Mouse (Mus musculus) T-helper 2 cell (primary cell): ENCODE data around the gene Lyrm7.
"Not testable (repeated sequence)": the region's sequence is repeated elsewhere in the genome, so short reads cannot be mapped to it uniquely, and the experiment has no call there.

ENCODE experiments used
- in situ Hi-C: fragments of 300-600 bp; cut with MboI, MseI; formaldehyde crosslinking; loops from one replicate; pipeline ENCODE4 v1.15.1; 2025; ENCODE audit warnings: high pct_unique_total_duplicates

The Lyrm7 gene

GRCm38 (mm10) chr11:54860256-54861038 is at the start of gene Lyrm7:
Gene Lyrm7 (minus strand): TSS chr11:54860916.
- in situ Hi-C loops = loop anchor here (5.0 kb wide), 1 partner anchor 153 kb away; no protein-coding TSS in a partner anchor

GRCm38 (mm10) chr11:54910081-54910665 is 49.5 kb upstream of the Lyrm7 start:
- in situ Hi-C loops = no loop called here

GRCm38 (mm10) chr11:54909273-54909672 is 48.6 kb upstream of the Lyrm7 start:
- in situ Hi-C loops = no loop called here

DNA sequence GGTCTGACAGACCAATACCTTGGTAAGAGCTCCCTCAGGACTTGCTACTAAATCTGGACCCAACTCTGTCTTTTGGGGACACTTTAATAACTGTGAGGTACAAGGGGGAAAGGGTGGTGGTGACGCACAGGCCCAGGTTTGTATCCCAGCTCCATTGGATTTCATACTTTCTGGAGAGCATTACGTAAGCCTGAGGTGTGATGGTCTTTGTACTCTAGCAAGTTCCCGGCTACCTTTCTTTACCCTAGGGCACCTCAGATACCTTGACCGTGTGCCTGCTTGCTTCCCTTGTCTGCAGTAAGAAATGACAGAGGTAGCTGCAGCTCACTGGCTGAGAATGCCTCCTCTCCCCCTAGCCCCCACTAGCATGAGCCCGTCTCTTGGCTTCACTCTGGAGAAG is 46.5 kb upstream of the Lyrm7 start:
- in situ Hi-C loops = no loop called here

GRCm38 (mm10) chr11:54906466-54906865 is 45.8 kb upstream of the Lyrm7 start:
- in situ Hi-C loops = no loop called here

GRCm38 (mm10) chr11:54905931-54906330 is 45.2 kb upstream of the Lyrm7 start:
- in situ Hi-C loops = no loop called here

DNA sequence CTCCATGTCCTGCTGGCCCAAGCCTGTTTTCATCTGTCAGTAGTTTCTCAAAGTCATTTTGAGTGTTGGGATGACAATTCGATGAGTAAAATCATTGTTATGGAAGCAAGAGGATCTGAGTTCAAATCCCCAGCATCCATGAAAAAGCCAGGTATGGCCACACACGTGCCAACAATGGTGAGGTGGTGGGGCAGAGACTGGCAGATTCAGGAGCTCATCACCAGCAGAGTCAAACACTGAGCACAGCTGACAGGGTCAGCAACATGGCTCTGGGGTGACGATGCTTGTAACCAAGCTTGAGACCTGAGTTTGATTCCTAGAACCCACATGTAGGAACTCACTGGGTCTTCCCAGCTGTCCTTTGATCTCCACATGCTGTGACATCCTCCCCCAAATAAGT is 44.4 kb upstream of the Lyrm7 start:
- in situ Hi-C loops = no loop called here

GRCm38 (mm10) chr11:54903940-54904706 is 43.4 kb upstream of the Lyrm7 start:
- in situ Hi-C loops = no loop called here

GRCm38 (mm10) chr11:54903339-54903738 is 42.6 kb upstream of the Lyrm7 start:
- in situ Hi-C loops = no loop called here

DNA sequence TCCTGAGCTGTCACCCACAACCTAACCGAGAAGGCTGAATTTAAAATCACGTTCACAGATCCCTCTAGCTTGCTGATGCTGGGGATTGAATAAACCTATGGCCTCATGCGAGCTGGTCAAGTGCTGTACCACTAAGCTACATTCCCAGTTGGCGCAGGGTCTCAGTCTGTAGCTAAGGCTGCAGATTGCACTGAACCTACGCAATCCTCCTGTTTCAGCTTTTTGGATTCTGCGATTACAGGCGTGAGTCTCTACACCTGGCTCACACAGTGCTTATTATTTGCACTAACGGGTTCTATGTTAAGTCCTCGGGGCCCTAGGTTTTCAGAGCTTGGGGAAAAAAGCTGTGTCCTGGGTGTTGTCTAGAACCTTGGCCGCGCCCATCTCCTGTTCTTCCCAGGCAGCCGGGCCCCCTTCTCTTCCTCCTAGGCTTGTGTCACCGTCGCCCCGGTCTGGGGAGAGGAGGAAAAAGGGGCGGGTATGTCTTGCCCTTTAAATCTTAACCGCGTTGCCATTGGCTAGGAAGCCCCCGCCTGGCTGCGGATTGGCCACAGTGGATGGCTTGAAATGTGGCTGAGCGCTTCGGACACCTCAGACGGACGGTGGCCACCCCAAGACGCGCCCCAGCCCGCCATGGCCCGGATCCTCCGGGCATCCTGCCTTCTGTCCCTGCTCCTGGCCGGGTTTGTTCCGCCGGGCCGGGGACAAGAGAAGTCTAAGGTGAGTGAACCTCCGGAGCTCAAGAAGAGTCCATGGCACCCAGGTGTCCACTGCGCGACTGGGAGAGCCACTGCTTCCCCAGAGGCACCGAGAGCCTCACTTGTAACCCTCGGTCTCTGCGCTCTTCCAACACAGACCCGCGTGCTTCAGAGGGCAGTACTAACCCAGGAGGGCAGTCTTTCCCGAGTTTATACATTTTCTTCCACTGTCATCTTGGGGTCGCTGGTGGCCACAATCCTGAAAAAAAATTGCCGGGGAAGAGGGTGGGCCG is 41.9 kb upstream of the Lyrm7 start, which contains the start of gene Gpx3:
Gene Gpx3 (plus strand): TSS at position 121 of the 991 bp plus-strand sequence.
- in situ Hi-C loops = no loop called here

GRCm38 (mm10) chr11:54899657-54900056 is 38.9 kb upstream of the Lyrm7 start:
- in situ Hi-C loops = no loop called here

DNA sequence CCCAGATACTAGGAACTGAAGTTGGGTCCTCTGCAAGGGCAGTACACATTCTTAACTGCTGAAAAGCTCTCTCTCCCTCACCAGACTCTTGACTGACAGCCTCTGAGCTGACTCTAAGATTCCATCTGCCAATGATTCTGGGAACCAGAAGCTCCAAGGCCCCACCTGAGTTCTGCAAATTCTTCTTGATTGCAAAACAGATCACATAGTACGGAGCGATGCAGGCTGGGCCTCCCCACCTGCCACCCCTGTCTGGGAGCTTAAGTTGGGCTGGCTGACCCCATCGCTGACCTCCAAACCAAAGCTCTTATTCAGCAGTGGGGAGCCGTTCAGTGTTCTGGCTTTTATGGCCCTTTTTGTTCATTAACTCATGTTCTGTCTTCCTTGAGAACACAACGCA is 36.8 kb upstream of the Lyrm7 start:
- in situ Hi-C loops = no loop called here

- in situ Hi-C loops = not testable (repeated sequence)
These were observed 35.9 kb upstream of the Lyrm7 start for GRCm38 (mm10) chr11:54896646-54897045.

DNA sequence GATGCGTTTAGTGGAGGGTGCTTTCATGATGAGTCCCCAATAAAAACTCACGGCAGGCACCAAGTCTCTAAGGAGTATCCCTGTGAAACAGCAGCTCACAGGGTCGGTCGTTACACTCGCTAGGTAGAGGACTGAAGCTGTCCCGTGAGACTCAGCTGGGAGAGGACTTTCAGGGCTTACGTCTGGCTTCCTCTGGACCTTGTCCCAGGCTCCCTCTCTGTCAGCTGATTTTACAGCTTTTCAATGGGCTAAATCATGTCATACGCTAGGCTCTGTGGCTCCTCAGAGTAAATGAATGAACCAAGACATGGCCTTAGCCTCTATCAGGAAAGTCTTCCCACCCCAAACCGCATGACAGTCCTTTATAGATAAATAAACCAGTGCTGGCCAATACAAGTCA is 33.9 kb upstream of the Lyrm7 start:
- in situ Hi-C loops = no loop called here

DNA sequence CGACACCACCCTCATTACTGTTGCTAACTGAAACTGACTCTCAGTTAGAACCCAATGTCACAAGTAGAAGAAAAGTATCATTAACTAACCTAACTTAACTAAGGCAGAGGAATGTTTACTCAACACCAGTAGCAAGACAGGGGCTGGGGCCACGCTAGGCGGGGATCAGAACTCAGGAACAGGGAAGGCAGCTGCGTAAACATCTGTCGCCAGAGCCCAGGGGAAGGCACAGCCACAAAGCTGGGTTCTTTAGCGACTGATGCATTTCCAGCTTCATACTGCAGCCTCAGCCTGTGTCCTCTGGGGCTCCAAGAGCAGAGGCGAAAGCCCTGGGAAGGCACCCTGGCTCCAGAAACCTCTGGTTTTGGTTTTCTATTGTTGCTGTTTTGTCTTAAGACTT is 31.4 kb upstream of the Lyrm7 start:
- in situ Hi-C loops = no loop called here

DNA sequence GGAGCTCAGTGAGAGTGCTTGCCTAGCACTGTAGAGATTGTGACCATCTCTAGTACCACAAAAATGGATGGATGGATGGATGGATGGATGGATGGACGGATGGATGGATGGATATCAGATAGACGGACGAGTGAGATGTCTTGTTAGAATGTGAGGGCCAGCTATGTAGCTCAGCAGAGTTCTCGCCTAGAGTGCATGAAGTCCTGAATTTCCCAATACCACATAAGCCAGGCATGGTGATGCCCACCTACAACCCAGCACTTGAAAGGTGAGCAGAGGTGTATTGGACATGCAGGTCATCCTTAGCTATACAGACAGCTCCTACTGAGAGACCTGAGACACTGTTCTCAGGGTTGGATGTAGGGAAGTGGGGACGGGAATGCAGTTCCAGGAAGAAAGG is 30.6 kb upstream of the Lyrm7 start:
- in situ Hi-C loops = no loop called here

DNA sequence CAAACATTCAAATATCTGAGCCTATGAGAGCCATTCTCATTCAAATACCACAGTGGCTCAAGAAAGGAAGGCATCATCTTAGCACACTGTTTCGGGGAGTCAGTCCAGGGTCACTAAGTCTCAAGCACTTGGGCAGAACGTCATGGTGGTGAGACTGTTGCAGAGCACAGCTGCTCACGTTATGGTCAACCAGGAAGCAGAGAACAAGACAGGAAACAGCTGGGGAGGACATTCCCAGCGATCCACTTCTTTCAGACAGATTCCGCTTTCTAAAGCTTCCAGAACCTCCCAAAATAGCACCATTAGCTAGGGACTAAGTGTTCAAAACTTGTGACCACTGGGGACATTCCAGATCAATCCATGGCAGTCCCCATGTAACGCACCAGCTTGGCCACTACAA is 27.2 kb upstream of the Lyrm7 start:
- in situ Hi-C loops = no loop called here

DNA sequence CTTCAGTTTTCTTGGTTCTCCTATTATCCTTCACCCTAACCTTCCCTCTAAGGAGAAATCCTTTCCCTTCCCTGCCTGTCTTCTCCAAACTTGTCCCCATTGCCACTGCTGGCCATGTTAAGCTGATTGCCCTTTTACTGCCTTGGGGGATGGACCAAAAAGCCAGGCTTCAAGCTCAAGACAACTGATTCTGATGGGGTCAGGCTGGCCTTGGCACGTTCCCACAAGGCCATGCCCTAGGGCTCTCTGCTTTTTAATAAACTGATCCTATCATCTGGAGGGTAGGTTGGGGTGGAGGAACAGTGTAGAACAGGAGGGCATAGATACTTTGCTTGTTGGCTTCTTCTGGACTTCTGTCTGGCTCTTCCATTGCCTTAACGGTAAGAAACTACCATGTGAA is 24.7 kb upstream of the Lyrm7 start:
- in situ Hi-C loops = no loop called here

- in situ Hi-C loops = loop anchor here (5.0 kb wide), 1 partner anchor 97 kb away; no protein-coding TSS in a partner anchor
These were observed 24.2 kb upstream of the Lyrm7 start for GRCm38 (mm10) chr11:54884937-54885336.

DNA sequence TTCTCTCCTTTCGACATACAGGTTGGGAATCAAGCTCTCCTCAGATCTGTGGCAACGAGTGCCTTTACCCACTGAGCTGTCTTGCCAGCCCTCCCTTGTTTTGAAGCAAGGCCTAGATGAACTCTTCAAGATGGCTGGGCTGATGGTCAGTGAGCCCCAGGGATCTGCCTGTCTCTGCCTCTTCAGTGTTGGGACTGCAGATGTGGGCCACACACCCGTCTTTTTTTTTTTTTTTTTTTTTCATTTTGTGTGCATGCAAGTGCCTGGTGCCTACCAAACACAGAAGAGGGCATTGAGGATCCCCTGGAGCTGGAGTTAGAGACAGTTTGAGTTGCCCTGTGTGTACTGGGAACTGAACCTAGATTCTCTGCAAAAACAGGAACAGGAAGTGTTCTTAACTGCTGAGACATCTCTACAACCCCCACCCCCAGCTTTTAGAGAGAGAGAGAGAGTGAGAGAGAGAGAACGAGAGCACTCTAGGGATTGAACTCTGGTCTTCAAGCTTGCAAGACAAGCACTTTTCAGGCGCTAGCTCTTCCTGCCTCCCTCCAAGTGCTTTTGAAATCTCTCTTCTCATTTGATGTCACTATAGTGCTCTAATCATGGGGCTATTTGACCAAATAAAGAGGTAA is 23.6 kb upstream of the Lyrm7 start:
- in situ Hi-C loops = loop anchor here (5.0 kb wide), 1 partner anchor 98 kb away; no protein-coding TSS in a partner anchor

DNA sequence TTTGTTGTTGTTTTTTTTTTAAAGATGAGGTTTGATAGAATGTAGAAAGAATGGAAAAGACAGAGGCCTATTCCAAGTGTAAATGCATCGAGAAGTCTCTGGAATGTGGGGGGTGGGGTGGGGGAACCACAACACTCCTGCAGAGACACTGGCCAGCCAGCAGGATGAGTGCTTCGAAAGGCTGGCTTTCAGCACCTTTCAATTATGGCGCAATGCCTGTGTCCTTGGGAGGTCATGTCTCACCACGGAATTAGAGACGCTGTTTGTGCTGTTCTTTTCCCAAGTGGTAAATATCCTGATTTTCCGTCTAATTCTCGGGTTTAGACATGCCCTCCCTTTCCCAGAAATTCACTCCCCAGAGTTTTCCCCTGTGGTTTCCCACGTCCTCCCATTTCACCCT is 22.0 kb upstream of the Lyrm7 start:
- in situ Hi-C loops = loop anchor here (5.0 kb wide), 1 partner anchor 100 kb away; no protein-coding TSS in a partner anchor
